Mouse (Mus musculus): ENCODE results near the gene Btbd18.

GRCm38 (mm10) chr2:84624201-84624600, 34.7 kb upstream of the Btbd18 start:
- TF ChIP-seq GATA1 (IDR thresholded peaks at IDR 0.05; ENCODE audit: low read length) (no peak), TAL1 (IDR thresholded peaks at IDR 0.05; ENCODE audit: low read length) (no peak)
